Mouse (Mus musculus) cerebellum, adult 11-12 months (tissue): ENCODE results near the gene Rhd.
A peak's percentile ranks its signal among the peaks of the same experiment; 100 is the strongest.
"Not testable (repeated sequence)": the region's sequence is repeated elsewhere in the genome, so short reads cannot be mapped to it uniquely, and the experiment has no call there.

Experiments
- DNase-seq: peaks from one replicate; pipeline ENCODE4 v3.0.0; 2022

Rhd gene

GRCm38 (mm10) chr4:134863937-134864729 is at the start of gene Rhd:
Rhd (plus strand) TSS chr4:134864536.
- DNase-seq, result no peak

- DNase-seq, result no peak
Measured at GRCm38 (mm10) chr4:134817706-134818105, 46.6 kb upstream of the Rhd start.

DNA sequence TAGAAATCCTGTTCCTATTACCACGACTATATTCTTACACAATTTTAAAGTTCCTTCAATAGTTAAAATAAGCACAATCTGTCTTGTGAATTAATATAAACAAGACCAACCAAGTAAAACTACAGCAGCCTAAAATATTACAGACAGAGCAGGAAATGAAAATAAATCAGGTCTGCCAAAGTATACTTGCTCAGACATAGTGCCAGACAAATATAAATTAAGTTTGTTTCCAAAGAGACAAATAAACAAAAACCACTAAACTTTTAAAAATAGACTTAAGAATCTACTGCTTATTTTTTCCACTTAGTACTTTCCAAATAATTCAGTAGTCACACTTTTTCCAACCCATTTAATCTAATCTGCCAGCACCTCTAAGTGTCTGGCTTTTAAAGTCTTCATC is 43.3 kb upstream of the Rhd start:
- no peak for DNase-seq

- DNase-seq, result no peak
Measured at GRCm38 (mm10) chr4:134823560-134823959, 40.8 kb upstream of the Rhd start.

GRCm38 (mm10) chr4:134825864-134826263 is 38.5 kb upstream of the Rhd start:
- not testable (repeated sequence) for DNase-seq

GRCm38 (mm10) chr4:134826348-134826747 is 38.0 kb upstream of the Rhd start:
- no peak for DNase-seq

- DNase-seq, result no peak
Measured at GRCm38 (mm10) chr4:134827806-134828205, 36.5 kb upstream of the Rhd start.

DNA sequence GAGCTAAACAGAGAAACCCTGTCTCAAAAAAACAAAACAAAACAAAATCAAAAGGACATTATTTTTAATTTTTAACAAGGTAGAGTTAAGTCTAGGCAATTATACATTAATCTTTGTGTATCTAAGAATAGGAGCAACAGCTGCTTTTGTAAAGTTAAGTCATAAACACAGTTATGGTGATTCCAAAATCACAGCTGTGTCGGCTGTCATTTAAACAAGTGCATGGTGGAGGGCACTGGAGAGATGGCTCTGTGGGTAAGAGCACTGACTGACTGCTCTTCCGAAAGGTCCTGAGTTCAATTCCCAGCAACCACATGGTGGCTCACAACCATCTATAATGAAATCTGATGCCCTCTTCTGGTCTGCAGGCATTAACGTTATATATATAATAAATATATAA is 32.4 kb upstream of the Rhd start:
- DNase-seq, result no peak

GRCm38 (mm10) chr4:134835486-134835885 is 28.9 kb upstream of the Rhd start:
- no peak for DNase-seq

DNA sequence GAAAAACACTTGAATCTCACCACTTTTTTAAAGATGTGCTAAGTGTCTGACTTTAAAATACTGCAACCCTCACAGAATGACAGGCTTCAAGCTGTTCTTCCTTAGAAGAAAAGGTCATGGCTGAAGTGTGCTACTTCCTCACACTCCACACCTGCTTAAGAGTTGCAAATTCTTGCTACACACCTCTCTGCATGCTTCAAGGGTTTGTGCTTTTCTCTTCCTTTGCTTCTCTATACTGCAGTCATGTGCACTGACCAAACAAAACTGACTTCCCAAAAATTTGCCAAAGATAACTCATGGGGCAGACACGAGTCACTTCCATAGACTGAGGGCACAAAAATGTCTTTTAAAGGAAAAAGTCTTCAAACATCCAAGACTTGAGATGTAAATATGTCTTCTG is 26.1 kb upstream of the Rhd start:
- no peak for DNase-seq

GRCm38 (mm10) chr4:134838706-134839105 is 25.6 kb upstream of the Rhd start:
- not testable (repeated sequence) for DNase-seq

DNA sequence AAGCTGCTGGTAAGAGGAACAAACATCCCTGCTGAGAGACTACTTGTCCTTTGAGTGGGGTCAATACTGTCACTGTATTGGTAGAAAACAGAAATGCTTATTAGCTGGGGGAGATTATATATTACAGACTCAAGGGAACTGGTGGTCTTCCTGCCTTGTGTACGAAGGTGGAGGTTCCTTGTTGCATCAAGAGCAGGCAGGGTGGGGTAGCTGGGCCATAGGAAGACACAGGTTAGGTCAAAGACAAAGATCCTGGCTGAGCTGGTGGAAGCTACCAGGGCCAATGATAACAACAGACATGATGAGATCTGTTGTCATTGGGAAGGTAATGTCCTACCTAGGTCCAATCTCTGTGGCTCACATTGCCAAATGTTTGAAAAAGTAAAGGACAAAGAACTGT is 24.1 kb upstream of the Rhd start:
- DNase-seq, result no peak

GRCm38 (mm10) chr4:134843566-134843965 is 20.8 kb upstream of the Rhd start:
- DNase-seq, result no peak

GRCm38 (mm10) chr4:134847587-134847986 is 16.7 kb upstream of the Rhd start:
- DNase-seq, result no peak

DNA sequence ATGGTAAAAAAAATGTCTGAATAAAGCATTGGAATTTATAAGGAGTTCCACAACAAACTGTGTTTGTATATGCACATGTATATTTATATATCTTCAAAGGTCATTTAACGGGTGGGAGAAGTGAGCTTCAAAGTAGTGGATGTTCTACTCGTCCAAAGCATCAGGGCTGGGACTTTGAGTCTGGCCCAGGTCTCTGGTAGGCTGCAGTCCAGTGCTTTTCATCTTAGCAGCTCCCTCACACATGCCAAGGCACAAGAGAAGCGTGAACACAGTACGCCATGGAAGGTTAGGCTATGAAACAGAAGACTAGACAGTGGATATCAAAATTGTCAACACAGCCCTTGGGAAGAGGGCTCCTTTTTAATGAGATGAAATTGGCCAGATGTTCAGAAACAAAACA is 13.8 kb upstream of the Rhd start:
- no peak for DNase-seq

DNA sequence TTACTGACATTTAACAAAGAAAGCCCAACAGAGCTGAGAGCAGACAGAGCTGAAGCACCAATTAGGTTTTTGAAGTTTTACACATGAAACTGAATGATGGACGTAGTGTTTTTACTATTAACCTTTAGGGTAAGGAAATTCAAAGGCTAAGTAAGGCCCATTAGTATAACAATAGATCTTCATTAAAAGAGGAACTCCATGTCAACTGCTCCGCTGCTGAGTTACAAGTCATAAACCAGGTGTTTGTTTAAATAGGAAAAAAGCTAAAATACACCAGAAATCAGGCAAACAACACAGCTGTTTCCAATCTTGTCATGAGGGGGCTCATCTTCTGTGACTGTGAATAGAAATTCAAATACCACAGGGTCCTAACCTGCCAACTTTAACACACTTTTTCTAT is 13.1 kb upstream of the Rhd start:
- DNase-seq, result no peak

- peak; percentile 32 for DNase-seq
Measured at GRCm38 (mm10) chr4:134851876-134852275, 12.5 kb upstream of the Rhd start.

- DNase-seq, result peak; percentile 69
Measured at GRCm38 (mm10) chr4:134852438-134853255, 11.7 kb upstream of the Rhd start.

GRCm38 (mm10) chr4:134853259-134853636 is 11.1 kb upstream of the Rhd start, which contains the start of gene Maco1:
Maco1 (minus strand) TSS chr4:134853345.
- peak; percentile 99 for DNase-seq

DNA sequence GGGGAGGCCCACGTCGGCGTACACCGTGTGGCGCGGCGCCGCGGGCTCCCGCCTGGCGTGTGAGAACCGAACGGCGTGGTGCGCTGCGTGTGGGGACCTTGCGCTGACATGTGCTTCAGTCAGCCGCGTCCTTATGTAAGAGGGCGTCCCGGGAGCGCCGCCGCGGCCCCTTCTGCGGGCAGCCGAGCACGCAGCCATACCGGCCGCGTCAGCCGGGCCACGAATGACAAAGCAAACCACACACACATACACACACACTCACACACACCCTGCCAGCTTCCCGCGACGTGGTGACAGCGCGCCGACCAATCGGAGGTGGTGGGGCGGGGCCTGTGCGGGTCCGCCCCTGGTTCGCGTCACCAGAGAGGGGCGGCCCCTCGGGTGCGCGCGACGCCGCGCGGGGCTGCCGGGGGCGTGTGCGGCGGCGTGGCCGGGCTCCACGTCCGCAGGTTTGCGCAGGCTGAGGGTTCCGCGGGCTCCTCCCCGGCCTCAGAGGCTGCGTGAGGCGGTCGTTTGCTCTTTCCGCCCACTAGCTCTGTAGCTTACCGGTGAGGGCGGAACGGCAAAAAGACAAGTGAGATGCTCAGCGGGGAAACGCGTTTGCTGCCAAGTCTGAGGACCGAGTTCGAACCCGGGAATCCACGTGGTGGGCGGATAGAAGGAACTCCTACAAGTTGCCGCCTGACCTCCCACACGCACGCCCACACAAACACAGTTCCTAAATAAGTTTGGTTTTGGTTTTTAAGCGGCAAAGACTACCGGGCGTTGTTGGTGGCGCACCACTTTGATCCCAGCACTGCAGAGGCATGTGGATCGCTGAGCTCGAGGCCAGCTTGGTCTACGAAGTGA is 10.5 kb upstream of the Rhd start:
- DNase-seq, result peak; percentile 96

- DNase-seq, result peak; percentile 25
Measured at GRCm38 (mm10) chr4:134855371-134855770, 9.0 kb upstream of the Rhd start.

- DNase-seq, result peak; percentile 22
Measured at GRCm38 (mm10) chr4:134856056-134856455, 8.3 kb upstream of the Rhd start.

- DNase-seq, result no peak
Measured at GRCm38 (mm10) chr4:134856501-134856900, 7.8 kb upstream of the Rhd start.
